Mouse (Mus musculus): ENCODE measurements at regions not wholly inside any gene's neighbourhood (a gene's known extent, or its start where the extent isn't known, plus 50 kb on each side); places are given as distances from the start of the nearest gene placed in this dataset.

- no peak for DNase-seq
Observed at GRCm38 (mm10) chr14:95241946-95242345, 639.1 kb upstream of the 4921530L21Rik start.

DNA sequence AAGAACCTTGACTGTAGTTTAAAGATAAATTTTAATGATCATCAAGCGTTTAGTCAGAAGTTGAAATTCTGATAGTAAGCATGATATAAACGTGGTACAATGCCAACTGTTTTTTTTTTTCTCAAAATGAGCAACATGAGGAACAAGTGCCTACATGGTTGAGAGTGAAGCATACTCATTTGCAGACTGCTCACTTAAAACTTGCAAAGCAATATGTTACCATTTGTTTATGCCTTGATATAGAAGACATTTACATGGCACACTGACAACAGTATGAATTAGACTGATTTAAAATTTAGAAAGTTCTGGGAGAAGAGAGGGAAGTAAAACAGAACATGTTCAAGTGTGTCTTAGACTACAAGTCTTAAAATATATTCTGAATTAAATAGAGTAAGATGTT is 632.2 kb upstream of the 4921530L21Rik start:
- DNase-seq: no peak

GRCm38 (mm10) chr14:95256110-95256509 is 624.9 kb upstream of the 4921530L21Rik start:
- peak; percentile 15 for DNase-seq

DNA sequence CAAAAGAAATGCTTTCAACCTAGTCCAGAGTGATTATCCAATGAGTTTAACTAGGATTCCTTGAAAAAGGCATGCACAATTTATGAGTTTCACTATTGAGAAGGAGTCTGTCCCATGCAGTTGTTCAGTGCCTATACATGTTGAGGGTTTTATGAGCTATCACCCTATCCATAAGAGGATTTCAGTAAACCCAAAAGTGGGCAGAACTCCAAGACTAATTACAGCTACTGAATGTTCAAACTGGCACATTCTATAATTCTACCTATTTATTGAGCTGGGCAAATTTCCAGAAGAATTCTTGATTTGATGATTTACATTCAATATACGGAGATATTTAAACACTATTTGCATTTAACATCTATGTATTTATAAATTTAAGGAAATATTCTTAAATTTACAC is 599.6 kb upstream of the 4921530L21Rik start:
- no peak for DNase-seq

DNA sequence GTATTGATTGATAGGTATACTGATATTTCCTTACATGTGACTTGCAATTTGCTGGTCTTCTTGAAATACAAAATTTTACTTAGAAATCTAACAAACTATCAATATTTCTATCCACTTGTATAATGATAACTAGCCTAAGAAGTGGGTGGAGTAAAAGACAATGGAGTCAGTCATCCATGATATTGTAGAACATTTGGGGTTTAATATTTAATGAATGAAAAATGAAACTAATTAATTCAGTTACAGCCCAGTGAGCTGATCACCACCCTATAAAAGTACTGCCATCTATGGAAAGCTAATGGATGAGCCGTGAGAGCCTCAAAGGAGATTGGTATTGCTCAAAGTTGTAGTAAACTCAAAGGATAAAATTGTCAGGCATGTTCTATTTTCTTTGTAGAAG is 599.0 kb upstream of the 4921530L21Rik start:
- no peak for DNase-seq

DNA sequence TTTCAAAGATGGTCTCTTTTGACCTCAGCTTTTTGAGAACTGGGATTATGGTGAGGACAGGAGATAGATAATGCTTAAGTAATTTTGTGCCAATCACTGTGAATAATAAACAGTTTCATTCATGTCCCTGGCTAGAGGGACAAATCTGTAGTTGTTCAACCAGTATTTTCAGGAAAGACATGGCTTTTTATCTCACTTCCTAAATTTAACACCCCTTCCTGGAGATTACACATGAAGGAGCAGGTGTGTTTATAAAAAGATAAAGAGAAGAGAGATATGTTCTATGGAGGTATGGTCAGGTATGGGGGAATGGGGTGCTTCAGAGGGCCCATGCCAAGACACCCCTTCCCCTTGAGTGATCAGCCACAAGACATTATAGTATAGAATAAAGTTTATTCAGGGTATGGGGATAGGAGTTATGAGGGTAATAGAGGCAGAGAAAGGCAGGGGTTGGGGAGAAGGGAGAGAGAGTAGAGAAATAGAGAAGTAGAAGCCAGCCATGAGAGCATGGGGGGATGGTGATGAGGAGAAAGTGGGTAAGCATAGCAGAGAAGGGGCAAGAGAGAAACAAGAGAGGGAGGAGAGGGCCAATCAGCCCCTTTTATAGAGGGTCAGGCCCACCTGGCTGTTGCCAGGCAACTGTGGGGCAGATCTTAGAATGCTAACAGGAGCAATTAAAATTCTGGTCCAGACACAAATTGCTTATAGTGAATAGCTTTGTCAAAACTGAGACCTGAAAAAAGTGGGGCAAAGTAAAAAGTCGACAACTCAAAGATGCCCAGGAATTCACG is 566.7 kb upstream of the 4921530L21Rik start:
- no peak for DNase-seq

DNA sequence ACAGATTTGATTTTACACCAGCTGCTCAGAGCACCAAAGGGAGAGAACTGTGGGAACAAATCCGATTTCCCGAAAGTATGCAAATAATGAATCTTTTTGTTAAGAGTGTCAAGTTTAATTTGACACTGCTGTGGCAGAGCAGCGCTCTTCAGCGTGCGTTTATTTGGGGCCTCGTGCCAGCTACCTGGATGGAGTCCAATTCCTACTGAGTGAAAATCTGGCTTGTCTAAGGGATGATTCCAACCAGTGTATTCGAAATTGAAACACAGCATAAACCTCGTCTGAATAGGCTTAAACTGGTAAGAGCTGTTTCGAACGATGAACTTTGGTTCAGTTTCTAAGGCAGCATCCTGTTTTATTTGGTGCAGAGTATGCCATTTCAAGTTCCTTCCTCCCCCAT is 524.1 kb upstream of the 4921530L21Rik start:
- DNase-seq: peak; percentile 54
